ENCODE assay signal across 12 mouse cellular contexts in the genomic region with DNA sequence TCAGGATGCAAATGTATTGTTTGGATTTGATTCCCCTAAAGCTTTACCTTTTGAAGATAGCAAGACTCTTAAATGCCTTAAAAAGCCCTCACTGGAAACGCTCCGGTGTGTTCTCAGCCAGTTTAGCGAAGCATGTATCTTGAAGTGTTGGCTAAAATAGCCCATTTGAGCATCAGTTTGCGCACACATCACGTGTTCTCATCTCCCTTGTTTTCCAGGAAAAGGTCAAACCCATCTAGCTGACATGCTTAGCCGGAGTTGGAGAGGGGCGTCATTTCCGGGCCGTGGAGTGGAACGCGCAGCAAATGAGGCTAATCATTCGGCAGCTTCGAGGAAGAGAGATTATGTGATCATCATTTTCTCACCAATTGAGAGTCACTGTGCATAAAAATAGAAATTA. TPM values are rescaled to one million over a fixed set of nuclear protein-coding genes. Genes with fewer than 3 reads are reported as not detected.
DNase-seq lines count a peak whose midpoint lies in the region; ATAC-seq and TF ChIP-seq lines count a peak whose summit lies in the region.
"Had no signal": no experiment of that assay in that cellular context is flagged by ENCODE, and none has a peak within 500 bp of the region (broad histone marks: within the 10 kb centered on the region; RNA-seq: fewer than 3 reads in every experiment).

No protein-coding gene starts in this region.

- no peaks in the 10 kb centered on the region for H3K27me3 ChIP-seq in hindbrain, embryonic 14.5 days (ENCODE audit: control insufficient read depth, insufficient read depth, low read length)
- no peaks in the 10 kb centered on the region for H3K27me3 ChIP-seq in hindbrain, embryonic 10.5 days (ENCODE audit: insufficient read depth, poor library complexity, severe bottlenecking)
- H3K27me3 ChIP-seq in forebrain, postnatal 0 days (ENCODE audit: insufficient read depth, low read length) = no peaks in the 10 kb centered on the region
- no peaks in the 10 kb centered on the region for H3K27me3 ChIP-seq in liver, embryonic 11.5 days (replicated peaks; ENCODE audit: control insufficient read depth, insufficient read depth, low read length)
- H3K27me3 ChIP-seq: heart, embryonic 12.5 days had no signal

- 0 out of 2 replicates have a peak, but pooled peaks cover 8% of the 10 kb centered on the region for H3K4me1 ChIP-seq in hindbrain, embryonic 14.5 days (replicated peaks; ENCODE audit: control insufficient read depth, insufficient read depth, low read length)
- H3K4me1 ChIP-seq in hindbrain, embryonic 10.5 days (replicated peaks) = no peaks in the 10 kb centered on the region; the same call in 1 of the 2 replicates
- peaks cover 8% of the 10 kb centered on the region; the same call in 1 of the 2 replicates for H3K4me1 ChIP-seq in forebrain, postnatal 0 days (ENCODE audit: insufficient read depth)
- no peaks in the 10 kb centered on the region for H3K4me1 ChIP-seq in liver, embryonic 11.5 days (replicated peaks; ENCODE audit: control insufficient read depth, insufficient read depth, low read length)
- H3K4me1 ChIP-seq: heart, embryonic 12.5 days had no signal

- H3K4me3 ChIP-seq in hindbrain, embryonic 14.5 days (replicated peaks; ENCODE audit: low read length) = no peak overlapping the region
- H3K4me3 ChIP-seq in hindbrain, embryonic 10.5 days = no peak overlapping the region
- H3K4me3 ChIP-seq in forebrain, postnatal 0 days (ENCODE audit: low read depth, low read length) = peak overlapping the region; percentile 16
- no peak overlapping the region for H3K4me3 ChIP-seq in liver, embryonic 11.5 days (ENCODE audit: low read depth, low read length)
- H3K4me3 ChIP-seq: heart, embryonic 12.5 days had no signal

- WGBS in hindbrain, embryonic 14.5 days = 48% methylated on average over 13 of the region's 13 CpGs
- WGBS in hindbrain, embryonic 10.5 days = 79% methylated on average over 13 of the region's 13 CpGs
- WGBS in forebrain, postnatal 0 days = 44% methylated on average over 13 of the region's 13 CpGs
- 77% methylated on average over 13 of the region's 13 CpGs for WGBS in liver, embryonic 11.5 days

- H3K27ac ChIP-seq in hindbrain, embryonic 14.5 days = peak overlapping the region; percentile 34
- H3K27ac ChIP-seq in hindbrain, embryonic 10.5 days = no peak overlapping the region
- H3K27ac ChIP-seq in forebrain, postnatal 0 days (ENCODE audit: low read depth, low read length) = peak overlapping the region; percentile 31; the same call in 1 of the 2 replicates
- H3K27ac ChIP-seq in liver, embryonic 11.5 days (ENCODE audit: low read depth, low read length) = no peak overlapping the region

- peak overlapping the region; percentile 7; the same call in 1 of the 2 replicates for H3K9ac ChIP-seq in hindbrain, embryonic 14.5 days
- H3K9ac ChIP-seq in forebrain, postnatal 0 days = peak overlapping the region; percentile 14; the same call in 1 of the 2 replicates
- H3K9ac ChIP-seq in liver, embryonic 11.5 days (ENCODE audit: low read depth, low read length) = no peak overlapping the region
- H3K9ac ChIP-seq: heart, embryonic 12.5 days had no signal

- no peaks in the 10 kb centered on the region for H3K9me3 ChIP-seq in hindbrain, embryonic 14.5 days (ENCODE audit: control insufficient read depth, low read length)
- H3K9me3 ChIP-seq in hindbrain, embryonic 10.5 days = no peaks in the 10 kb centered on the region; the same call in 1 of the 2 replicates
- no peaks in the 10 kb centered on the region for H3K9me3 ChIP-seq in forebrain, postnatal 0 days (ENCODE audit: low read length)
- no peaks in the 10 kb centered on the region for H3K9me3 ChIP-seq in liver, embryonic 11.5 days (ENCODE audit: control insufficient read depth, low read length)
- H3K9me3 ChIP-seq: heart, embryonic 12.5 days had no signal

- no peak for DNase-seq in hindbrain, embryonic 14.5 days (ENCODE audit: low spot score)
- no peak for DNase-seq in hindbrain, embryonic 10.5 days (ENCODE audit: low spot score)
- peak; percentile 70 for DNase-seq in forebrain, postnatal 0 days
- DNase-seq in layer of hippocampus, postnatal 14 days (ENCODE audit: low spot score in 2 of 2) = peak; percentile 25 to 53
- peak; percentile 52 for DNase-seq in right cerebral cortex, adult 18-20 months
- no peak for DNase-seq in adrenal gland, postnatal 14 days
- no peak for DNase-seq in kidney, adult 11 months
- no peak for DNase-seq in liver, embryonic 11.5 days (ENCODE audit: low spot score)
- DNase-seq: kidney, adult 9 months; liver had no signal

- H3K4me2 ChIP-seq in hindbrain, embryonic 14.5 days (replicated peaks) = peak overlapping the region; percentile 10; the same call in 1 of the 2 replicates
- peak overlapping the region; percentile 36 for H3K4me2 ChIP-seq in forebrain, postnatal 0 days (ENCODE audit: low read depth)
- H3K4me2 ChIP-seq in liver, embryonic 11.5 days = no peak overlapping the region
- H3K4me2 ChIP-seq: heart, embryonic 12.5 days had no signal

- ATAC-seq in hindbrain, embryonic 14.5 days (ENCODE audit: low FRiP score) = no peak
- peak; percentile 75 for ATAC-seq in forebrain, postnatal 0 days
- ATAC-seq in liver, embryonic 11.5 days (replicated peaks; ENCODE audit: low FRiP score) = no peak
- ATAC-seq: CD4-positive, CD25-positive, alpha-beta regulatory T cell, adult 4 months had no signal

- no peaks in the 10 kb centered on the region for H3K36me3 ChIP-seq in hindbrain, embryonic 14.5 days (replicated peaks; ENCODE audit: control insufficient read depth, insufficient read depth)
- no peaks in the 10 kb centered on the region for H3K36me3 ChIP-seq in hindbrain, embryonic 10.5 days
- H3K36me3 ChIP-seq in forebrain, postnatal 0 days (ENCODE audit: insufficient read depth) = no peaks in the 10 kb centered on the region
- no peaks in the 10 kb centered on the region for H3K36me3 ChIP-seq in liver, embryonic 11.5 days (ENCODE audit: control insufficient read depth, insufficient read depth, low read length)
- H3K36me3 ChIP-seq: heart, embryonic 12.5 days had no signal

- TF ChIP-seq CTCF in forebrain, postnatal 0 days (IDR thresholded peaks at IDR 0.05; ENCODE audit: low read depth) = no peak

RNA-seq across cellular contexts. Expression of a gene that starts 24.5 kb away (rescaled TPM):
- 47.5 and 51.5 TPM in 2 replicates for polyA plus RNA-seq in hindbrain, embryonic 14.5 days (2014; fragmentation: Nextera tagmentation; extraction: Ambion mirVana)
- 9.2 TPM in 2 replicates for polyA plus RNA-seq in hindbrain, embryonic 10.5 days (2016; fragmentation: Nextera tagmentation; extraction: Ambion mirVana)
- total RNA-seq in forebrain, postnatal 0 days (2014; rRNA removed) = 43.6 and 49.6 TPM in 2 replicates
- polyA plus RNA-seq in forebrain, postnatal 0 days (2015; fragmentation: Nextera tagmentation; extraction: Ambion mirVana) = 32.3 and 51.0 TPM in 2 replicates
- total RNA-seq in layer of hippocampus, postnatal 14 days (2021) = 10 to 100 TPM; 26.7 to 32.2 TPM
- total RNA-seq in adrenal gland, postnatal 14 days (2021) = 9.0 and 14.3 TPM in 2 replicates
- polyA plus RNA-seq in liver, embryonic 11.5 days (2014; fragmentation: Nextera tagmentation; extraction: Ambion mirVana) = 11.2 and 13.3 TPM in 2 replicates

Comparison
In these comparisons a context has a peak if more than half of its experiments do, and no peak if none do; other contexts are left out.
1. H3K27ac ChIP-seq: peak in hindbrain, embryonic 14.5 days (single experiment) and forebrain, postnatal 0 days (single experiment); none in hindbrain, embryonic 10.5 days (single experiment) and liver, embryonic 11.5 days (single experiment).
2. DNase-seq: peak in forebrain, postnatal 0 days (single experiment), layer of hippocampus, postnatal 14 days (2 of 2) and right cerebral cortex, adult 18-20 months (single experiment); none in hindbrain, embryonic 14.5 days (single experiment), hindbrain, embryonic 10.5 days (single experiment), adrenal gland, postnatal 14 days (single experiment), kidney, adult 11 months (single experiment) and liver, embryonic 11.5 days (single experiment).